Mouse (Mus musculus) forebrain, embryonic 11.5 days (tissue): Measurements from ENCODE around the gene Mtx2. TPM values are rescaled to one million over a fixed set of nuclear protein-coding genes. Genes with fewer than 3 reads are reported as not detected.

ENCODE experiments used
- ATAC-seq: fragments of 200-750 bp; cut with Nextera tagmentation; replicated peaks from 2 replicates; pipeline ENCODE4 v1.8.0; 2017; ENCODE audit warnings: moderate TSS enrichment; ENCODE audit not compliant: low FRiP score
- DNase-seq: peaks from one replicate; pipeline ENCODE4 v3.0.0-alpha.2; 2017; ENCODE audit warnings: low spot score
- H3K27ac ChIP-seq: fragments of 300-500 bp; sonication (generic); 2 replicates; pipeline ENCODE4 v1.5.1; 2014; ENCODE audit warnings: low read depth, low read length
- H3K27me3 ChIP-seq: fragments of 300-500 bp; sonication (generic); 2 replicates; pipeline ENCODE4 v1.6.1; 2014; ENCODE audit warnings: mild to moderate bottlenecking, low read length, mixed read lengths; ENCODE audit not compliant: control insufficient read depth, insufficient read depth
- H3K36me3 ChIP-seq: fragments of 300-500 bp; sonication (generic); 2 replicates; pipeline ENCODE4 v1.6.1; 2014; ENCODE audit warnings: mild to moderate bottlenecking, low read length, moderate library complexity, mixed read lengths; ENCODE audit not compliant: control insufficient read depth, insufficient read depth
- H3K4me1 ChIP-seq: fragments of 300-500 bp; sonication (generic); replicated peaks from 2 replicates; pipeline ENCODE4 v1.6.1; 2014; ENCODE audit warnings: low read length, mixed read lengths; ENCODE audit not compliant: control insufficient read depth, insufficient read depth
- H3K4me2 ChIP-seq: fragments of 300-500 bp; sonication (generic); 2 replicates; pipeline ENCODE4 v1.6.1; 2014; ENCODE audit warnings: low read depth, mild to moderate bottlenecking, low read length, moderate library complexity, mixed read lengths; ENCODE audit not compliant: severe bottlenecking
- H3K4me3 ChIP-seq: fragments of 300-500 bp; sonication (generic); 2 replicates; pipeline ENCODE4 v1.5.1; 2014; ENCODE audit warnings: low read depth, low read length
- H3K9ac ChIP-seq: fragments of 300-500 bp; sonication (generic); 2 replicates; pipeline ENCODE4 v1.6.1; 2014; ENCODE audit warnings: low read length
- H3K9me3 ChIP-seq: fragments of 300-500 bp; sonication (generic); 2 replicates; pipeline ENCODE4 v1.6.1; 2016; ENCODE audit warnings: low read length, mixed read lengths; ENCODE audit not compliant: control insufficient read depth
- WGBS: fragments of 180-500 bp; shearing (Covaris S2); extraction: QIAGEN DNeasy Blood & Tissue Kit; methylation state at CpG from one replicate; pipeline ENCODE4 v1.1.7; 2014; 5-methylcytosine and 5-hydroxymethylcytosine counted together
- polyA plus RNA-seq: library from polyadenylated mRNA; unstranded; fragments of >200 nt; fragmentation: Nextera tagmentation; extraction: Ambion mirVana; gene quantifications from 2 replicates; pipeline ENCODE4 v1.2.1, GENCODE M21; 2014

Gene Mtx2
- polyA plus RNA-seq, 1 experiment from 2014 or later = 116 TPM

DNA sequence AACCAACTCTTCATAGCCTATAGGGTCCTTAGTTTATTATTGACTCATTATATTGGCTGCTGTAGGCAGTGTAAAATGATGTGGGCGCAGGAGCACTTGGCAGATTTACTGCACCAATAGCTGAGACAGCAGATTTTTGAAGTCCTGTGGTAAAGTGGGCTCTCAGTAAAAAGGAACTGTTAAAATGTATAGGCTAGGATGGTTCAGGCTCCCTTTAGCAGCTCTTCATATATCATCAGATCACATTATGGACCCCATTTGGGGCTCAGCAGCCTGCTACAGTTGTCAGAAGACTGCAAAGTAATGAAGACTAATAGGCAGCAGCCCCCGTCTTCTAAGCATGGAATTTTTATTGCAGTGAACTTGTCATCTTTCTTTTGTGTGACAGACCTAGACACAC is 21.9 kb downstream of the Mtx2 start:
- H3K4me3 ChIP-seq = no peak overlapping the region
- WGBS = 78% methylated on average over 2 of the region's 2 CpGs
- H3K27ac ChIP-seq = no peak overlapping the region
- DNase-seq (no peak), ATAC-seq (no peak)
- H3K4me1 ChIP-seq = no peaks in the 10 kb centered on the region
- no peak overlapping the region for H3K9ac ChIP-seq
- H3K4me2 ChIP-seq = no peak overlapping the region
- H3K27me3 ChIP-seq = no peaks in the 10 kb centered on the region
- H3K36me3 ChIP-seq = no peaks in the 10 kb centered on the region
- H3K9me3 ChIP-seq = no peaks in the 10 kb centered on the region

DNA sequence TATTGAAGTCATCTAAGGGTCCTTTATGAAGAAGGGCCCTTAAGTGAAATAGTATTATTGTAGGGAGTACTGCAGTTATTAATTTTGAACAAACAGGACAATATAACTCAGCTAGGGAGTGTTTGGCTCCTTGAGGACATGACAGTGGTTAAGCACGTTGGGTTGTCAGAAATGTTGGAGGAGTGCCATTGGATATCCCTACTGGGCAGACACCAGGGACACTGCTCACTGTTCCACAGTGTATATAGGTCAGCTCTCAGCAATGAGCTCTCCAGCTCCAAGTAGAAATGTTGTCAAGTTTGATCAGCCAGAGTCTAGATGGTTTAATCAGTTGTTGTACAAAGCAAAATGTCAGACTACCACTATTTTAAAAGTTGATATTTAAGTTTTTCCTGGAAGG is 24.4 kb downstream of the Mtx2 start:
- no peak overlapping the region for H3K27ac ChIP-seq
- H3K9me3 ChIP-seq = no peaks in the 10 kb centered on the region
- H3K27me3 ChIP-seq = no peaks in the 10 kb centered on the region
- ATAC-seq (no peak), DNase-seq (no peak)
- no peak overlapping the region for H3K4me2 ChIP-seq
- H3K4me3 ChIP-seq = no peak overlapping the region
- H3K9ac ChIP-seq = no peak overlapping the region
- WGBS = 62% methylated on average over 1 of the region's 1 CpGs
- H3K4me1 ChIP-seq = no peaks in the 10 kb centered on the region
- no peaks in the 10 kb centered on the region for H3K36me3 ChIP-seq

DNA sequence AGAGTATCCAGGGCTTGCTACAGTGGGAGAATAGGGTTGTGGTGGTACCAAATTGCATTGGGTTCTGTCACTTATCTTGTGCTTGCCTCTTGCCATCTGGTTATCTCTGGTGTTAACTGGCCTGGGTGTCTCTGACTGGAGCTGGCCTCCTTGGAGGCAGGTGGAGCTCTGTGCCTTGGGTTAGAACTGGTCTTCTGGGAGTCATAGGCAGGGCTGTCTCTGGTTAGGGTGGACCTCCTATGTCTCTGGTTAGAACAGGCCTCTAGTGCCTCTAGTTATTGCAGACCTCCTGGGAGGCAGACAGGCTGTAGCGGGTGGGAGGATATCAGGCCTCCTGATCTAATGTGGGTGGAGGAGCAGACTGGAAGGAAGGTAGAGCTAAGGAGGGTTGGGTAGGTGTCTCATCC is 36.5 kb downstream of the Mtx2 start:
- Histone ChIP-seq H3K4me1 (no peaks in the 10 kb centered on the region), H3K9me3 (no peaks in the 10 kb centered on the region), H3K9ac (no peak overlapping the region), H3K27me3 (no peaks in the 10 kb centered on the region), H3K27ac (no peak overlapping the region), H3K4me2 (no peak overlapping the region), H3K4me3 (no peak overlapping the region), H3K36me3 (no peaks in the 10 kb centered on the region)
- WGBS = 100% methylated on average over 1 of the region's 1 CpGs
- ATAC-seq (no peak), DNase-seq (no peak)

DNA sequence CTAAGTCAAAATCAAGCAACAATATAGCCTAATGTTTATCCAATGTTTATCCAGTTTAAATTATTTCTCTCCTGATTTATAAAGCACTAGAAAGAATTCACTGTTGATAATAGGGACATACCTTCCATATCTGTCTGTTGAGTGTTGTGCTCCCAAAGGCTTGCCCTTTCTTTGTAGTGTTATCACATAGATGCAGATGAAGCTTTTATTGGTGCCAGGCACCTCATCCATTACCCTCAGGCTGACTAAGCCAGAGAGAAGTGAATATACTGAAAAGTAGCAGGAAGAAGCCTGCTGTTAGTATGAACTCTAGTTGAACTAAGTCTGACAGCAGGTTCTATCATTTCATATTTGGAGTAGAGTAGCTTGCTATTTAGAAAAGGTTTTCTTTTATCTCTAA is 39.8 kb downstream of the Mtx2 start:
- H3K9ac ChIP-seq = no peak overlapping the region
- H3K27ac ChIP-seq = no peak overlapping the region
- no peaks in the 10 kb centered on the region for H3K27me3 ChIP-seq
- H3K4me3 ChIP-seq = no peak overlapping the region
- H3K36me3 ChIP-seq = no peaks in the 10 kb centered on the region
- H3K4me2 ChIP-seq = no peak overlapping the region
- no peaks in the 10 kb centered on the region for H3K4me1 ChIP-seq
- no peaks in the 10 kb centered on the region for H3K9me3 ChIP-seq
- ATAC-seq (no peak), DNase-seq (no peak)

DNA sequence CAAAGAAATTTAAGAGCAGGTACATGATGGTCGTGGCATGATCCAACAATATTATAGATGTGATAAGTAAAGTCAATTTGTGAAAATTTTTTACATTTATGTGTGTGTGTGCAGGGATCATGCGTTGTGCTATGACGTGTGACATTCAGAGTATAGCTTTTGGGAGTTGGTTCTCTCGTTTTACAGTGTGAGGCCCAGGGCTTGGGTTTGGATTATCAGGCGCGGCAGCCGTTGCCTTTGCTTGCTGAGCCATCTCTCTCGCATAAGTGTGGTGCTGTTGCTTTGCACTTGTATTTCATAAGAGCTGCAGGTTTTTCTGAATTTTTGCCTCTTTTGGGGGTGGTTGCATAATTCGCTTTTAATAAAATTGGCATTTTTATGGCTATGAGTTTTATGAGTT is 48.4 kb downstream of the Mtx2 start:
- Histone ChIP-seq H3K4me2 (no peak overlapping the region), H3K27me3 (no peaks in the 10 kb centered on the region), H3K9me3 (no peaks in the 10 kb centered on the region), H3K4me3 (no peak overlapping the region), H3K4me1 (no peaks in the 10 kb centered on the region), H3K27ac (no peak overlapping the region), H3K36me3 (no peaks in the 10 kb centered on the region; the same call in 1 of the 2 replicates), H3K9ac (no peak overlapping the region)
- DNase-seq (no peak), ATAC-seq (no peak)
- WGBS = 94% methylated on average over 9 of the region's 9 CpGs

DNA sequence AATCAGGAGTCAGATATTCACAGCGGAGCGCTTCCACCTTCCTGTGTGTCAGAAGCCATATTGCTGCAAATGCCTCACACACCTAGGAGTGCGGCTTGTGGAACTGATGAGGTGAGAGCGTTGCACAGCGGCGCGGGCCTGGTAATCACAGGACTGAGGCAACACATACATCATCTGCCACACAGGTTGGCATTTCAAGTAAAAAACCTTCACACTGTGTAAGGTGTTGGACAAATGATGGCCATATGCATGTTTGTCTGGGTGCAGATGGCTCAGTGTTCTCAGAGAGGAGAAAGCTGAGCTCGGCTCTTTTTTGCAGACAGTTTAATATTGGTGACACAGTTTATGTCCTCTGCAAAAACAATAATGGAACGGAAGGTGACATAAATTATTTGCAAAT is 58.8 kb downstream of the Mtx2 start:
- WGBS = 95% methylated on average over 9 of the region's 9 CpGs
- Histone ChIP-seq H3K36me3 (no peaks in the 10 kb centered on the region), H3K27ac (no peak overlapping the region), H3K27me3 (no peaks in the 10 kb centered on the region), H3K9ac (no peak overlapping the region), H3K4me3 (no peak overlapping the region), H3K4me1 (no peaks in the 10 kb centered on the region), H3K9me3 (no peaks in the 10 kb centered on the region), H3K4me2 (no peak overlapping the region)
- no peak for ATAC-seq
- DNase-seq = no peak

DNA sequence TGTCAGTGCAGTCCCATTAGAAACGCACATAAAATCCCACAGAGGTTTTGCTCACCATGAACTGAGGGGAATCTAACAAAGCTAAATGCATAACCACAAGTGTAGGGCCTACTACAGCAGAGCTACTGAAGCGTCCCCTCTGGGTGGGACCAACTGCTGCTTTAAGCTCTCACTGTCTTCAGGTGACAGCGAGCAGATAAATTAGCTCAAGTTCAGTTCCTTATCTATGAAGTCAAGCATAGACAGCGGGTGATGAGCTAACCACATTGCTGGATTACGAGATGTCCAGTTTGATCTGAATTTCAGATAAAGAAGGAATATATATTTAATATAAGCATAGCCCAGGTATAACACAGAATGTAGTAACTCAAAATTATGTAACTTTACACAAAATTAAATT is 66.3 kb downstream of the Mtx2 start:
- H3K27ac ChIP-seq = no peak overlapping the region
- no peak for ATAC-seq
- no peak overlapping the region for H3K4me2 ChIP-seq
- no peak overlapping the region for H3K9ac ChIP-seq
- no peaks in the 10 kb centered on the region; the same call in 1 of the 2 replicates for H3K4me1 ChIP-seq
- no peaks in the 10 kb centered on the region for H3K27me3 ChIP-seq
- WGBS = 80% methylated on average over 5 of the region's 5 CpGs
- DNase-seq = no peak
- H3K4me3 ChIP-seq = no peak overlapping the region
- H3K36me3 ChIP-seq = no peaks in the 10 kb centered on the region
- H3K9me3 ChIP-seq = no peaks in the 10 kb centered on the region

DNA sequence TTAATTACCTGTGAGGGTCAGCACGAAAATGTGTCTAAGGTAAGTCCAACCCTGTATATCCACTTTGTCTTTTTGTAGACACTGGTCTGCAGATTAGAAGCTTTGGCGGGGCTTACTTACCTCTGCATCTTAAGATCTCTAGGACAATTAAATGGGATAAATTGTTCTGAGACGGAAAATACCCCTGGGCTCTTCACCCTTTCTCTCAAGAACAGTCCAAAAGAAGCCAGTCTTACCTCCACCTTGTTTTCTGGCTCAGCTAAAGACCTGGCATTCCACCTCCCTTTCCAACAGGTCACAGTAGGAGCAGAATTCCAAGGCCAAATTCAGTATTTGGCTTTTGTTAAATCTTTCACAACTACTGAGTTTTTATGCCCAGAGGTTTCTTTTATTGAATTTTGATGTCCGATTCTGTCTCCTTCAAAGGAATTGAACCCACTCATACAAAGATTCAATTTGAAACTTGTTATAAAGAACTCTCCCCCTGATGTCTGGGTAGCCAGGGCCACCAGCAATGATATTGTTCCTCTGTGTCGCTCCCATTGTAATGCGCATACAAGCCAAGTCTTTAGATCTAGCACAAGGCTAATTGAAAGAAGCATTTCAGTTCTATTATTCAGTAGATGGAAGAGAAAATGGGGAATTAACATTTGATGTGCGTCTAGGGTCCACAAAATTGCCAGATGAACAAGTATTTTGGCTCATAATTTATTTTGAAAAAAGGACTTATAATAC is 67.4 kb downstream of the Mtx2 start:
- ATAC-seq = no peak
- Histone ChIP-seq H3K4me3 (no peak overlapping the region), H3K36me3 (no peaks in the 10 kb centered on the region), H3K4me1 (no peaks in the 10 kb centered on the region; the same call in 1 of the 2 replicates), H3K27ac (no peak overlapping the region), H3K9me3 (no peaks in the 10 kb centered on the region), H3K9ac (no peak overlapping the region), H3K27me3 (no peaks in the 10 kb centered on the region), H3K4me2 (no peak overlapping the region)
- WGBS = 56% methylated on average over 7 of the region's 7 CpGs
- no peak for DNase-seq

DNA sequence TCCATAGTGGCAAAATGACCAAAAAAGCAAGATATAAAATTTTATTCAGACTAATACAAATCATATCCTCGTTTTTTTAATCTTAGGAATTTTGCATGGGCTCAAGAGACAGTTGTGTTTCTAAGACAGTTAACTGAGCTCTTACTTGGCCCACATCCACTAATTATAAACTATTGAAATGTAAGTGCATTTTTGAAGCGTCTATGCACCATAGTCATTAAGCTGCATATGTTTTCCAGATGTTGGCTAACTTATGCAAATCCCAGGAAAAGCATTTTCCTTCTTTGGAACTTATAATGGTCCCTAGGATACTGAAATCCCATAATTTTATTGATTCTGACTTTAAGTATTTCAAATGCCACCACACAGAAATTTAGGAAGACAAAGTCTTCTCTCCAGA is 68.5 kb downstream of the Mtx2 start:
- no peak for DNase-seq

More for the DNA sequence above, 68.5 kb downstream of the Mtx2 start:
- Histone ChIP-seq H3K27me3 (no peaks in the 10 kb centered on the region), H3K36me3 (no peaks in the 10 kb centered on the region), H3K4me2 (no peak overlapping the region), H3K9me3 (no peaks in the 10 kb centered on the region), H3K4me1 (no peaks in the 10 kb centered on the region; the same call in 1 of the 2 replicates), H3K9ac (no peak overlapping the region), H3K27ac (no peak overlapping the region), H3K4me3 (no peak overlapping the region)
- WGBS = 81% methylated on average over 2 of the region's 2 CpGs
- no peak for ATAC-seq
